Mouse (Mus musculus) heart, adult 2 months (tissue): ENCODE measurements around the gene Actn2.

Source experiments
- CTCF ChIP-seq: fragments of 200-600 bp; IDR thresholded peaks from 2 replicates; pipeline ENCODE4 v1.8.1; 2022; ENCODE audit warnings: antibody characterized with exemption, mild to moderate bottlenecking, moderate library complexity
- POLR2A ChIP-seq: fragments of 200-500 bp; IDR thresholded peaks from 2 replicates; pipeline ENCODE4 v1.6.1; 2011; ENCODE audit warnings: mild to moderate bottlenecking, low read depth, low read length, control low read depth; ENCODE audit not compliant: insufficient read depth

DNA sequence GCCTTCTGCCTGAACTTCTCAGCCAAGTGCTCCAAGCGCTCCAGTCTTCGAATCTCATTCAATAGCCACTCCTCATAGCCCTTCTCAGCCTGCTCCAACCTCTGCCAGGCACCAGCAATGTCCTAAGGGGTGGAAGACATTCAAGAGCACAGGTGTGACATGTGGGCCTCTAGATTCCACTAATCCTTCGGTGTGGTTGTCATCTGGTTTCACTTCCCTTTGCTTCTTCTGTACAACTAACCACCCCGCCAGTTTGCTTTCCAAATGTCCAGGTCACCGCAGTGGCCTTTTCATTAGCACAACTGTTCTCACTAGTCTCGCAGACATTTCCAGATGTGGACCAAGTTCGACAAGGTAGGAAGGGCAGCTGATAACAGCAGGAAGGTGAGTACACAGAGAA is 49.9 kb downstream of the Actn2 start:
- TF ChIP-seq CTCF (no peak), POLR2A (no peak)
